Mouse (Mus musculus): Measurements from ENCODE around the gene Cdh6. TPM values are rescaled to one million over a fixed set of nuclear protein-coding genes. Genes with fewer than 3 reads are reported as not detected.

The Cdh6 gene
- total RNA-seq (2021), result 10 to 100 TPM; 31.3 to 36.9 TPM
- long read RNA-seq, experiment 1, full-length matches to known transcripts, result 9 of 17 reads
- long read RNA-seq, experiment 1, partial matches to known transcripts, result 1 of 17 reads
- long read RNA-seq, experiment 1, other reads (novel, unspliced or antisense), result 7 of 17 reads
- long read RNA-seq, experiment 2, full-length matches to known transcripts, result 3 of 16 reads
- long read RNA-seq, experiment 2, partial matches to known transcripts, result 2 of 16 reads
- long read RNA-seq, experiment 2, other reads (novel, unspliced or antisense), result 11 of 16 reads

GRCm38 (mm10) chr15:13173071-13173778 is at the start of gene Cdh6:
TSS of gene Cdh6 (minus strand) at chr15:13173675.
- intact Hi-C loops (cut with DNase I), result loop anchor here (5.0 to 10.0 kb wide), 4 partner anchors 36 to 298 kb away; no protein-coding TSS in a partner anchor
- peak; percentile 68 to 70 for DNase-seq (ENCODE audit: low spot score in 2 of 2)

- DNase-seq (ENCODE audit: low spot score in 2 of 2), result no peak
- intact Hi-C loops (cut with DNase I), result no loop called here
Measured at GRCm38 (mm10) chr15:13219727-13220454, 46.4 kb upstream of the Cdh6 start.

GRCm38 (mm10) chr15:13217800-13218199 is 44.3 kb upstream of the Cdh6 start:
- DNase-seq (ENCODE audit: low spot score in 2 of 2), result no peak
- intact Hi-C loops (cut with DNase I), result no loop called here

GRCm38 (mm10) chr15:13217161-13217560 is 43.7 kb upstream of the Cdh6 start:
- DNase-seq (ENCODE audit: low spot score in 2 of 2), result no peak
- intact Hi-C loops (cut with DNase I), result no loop called here

GRCm38 (mm10) chr15:13212956-13213355 is 39.5 kb upstream of the Cdh6 start:
- intact Hi-C loops (cut with DNase I), result no loop called here
- no peak for DNase-seq (ENCODE audit: low spot score in 2 of 2)

- no peak for DNase-seq (ENCODE audit: low spot score in 2 of 2)
- intact Hi-C loops (cut with DNase I), result no loop called here
Measured at GRCm38 (mm10) chr15:13212027-13212685, 38.7 kb upstream of the Cdh6 start.

GRCm38 (mm10) chr15:13210186-13210585 is 36.7 kb upstream of the Cdh6 start:
- peak in 1 of 2 experiments; percentile 9 for DNase-seq (ENCODE audit: low spot score in 2 of 2)
- intact Hi-C loops (cut with DNase I), result no loop called here

GRCm38 (mm10) chr15:13208716-13209115 is 35.2 kb upstream of the Cdh6 start:
- intact Hi-C loops (cut with DNase I), result no loop called here
- DNase-seq (ENCODE audit: low spot score in 2 of 2), result no peak

- no peak for DNase-seq (ENCODE audit: low spot score in 2 of 2)
- intact Hi-C loops (cut with DNase I), result no loop called here
Measured at GRCm38 (mm10) chr15:13196237-13196636, 22.8 kb upstream of the Cdh6 start.

GRCm38 (mm10) chr15:13194048-13194447 is 20.6 kb upstream of the Cdh6 start:
- no peak for DNase-seq (ENCODE audit: low spot score in 2 of 2)
- intact Hi-C loops (cut with DNase I), result no loop called here

- no peak for DNase-seq (ENCODE audit: low spot score in 2 of 2)
- intact Hi-C loops (cut with DNase I), result no loop called here
Measured at GRCm38 (mm10) chr15:13193076-13193475, 19.6 kb upstream of the Cdh6 start.

GRCm38 (mm10) chr15:13183661-13184060 is 10.2 kb upstream of the Cdh6 start:
- no peak for DNase-seq (ENCODE audit: low spot score in 2 of 2)
- intact Hi-C loops (cut with DNase I), result no loop called here

GRCm38 (mm10) chr15:13181430-13181829 is 8.0 kb upstream of the Cdh6 start:
- no peak for DNase-seq (ENCODE audit: low spot score in 2 of 2)
- intact Hi-C loops (cut with DNase I), result no loop called here

GRCm38 (mm10) chr15:13181014-13181413 is 7.5 kb upstream of the Cdh6 start:
- no peak for DNase-seq (ENCODE audit: low spot score in 2 of 2)
- intact Hi-C loops (cut with DNase I), result no loop called here

GRCm38 (mm10) chr15:13175978-13176377 is 2.5 kb upstream of the Cdh6 start:
- no peak for DNase-seq (ENCODE audit: low spot score in 2 of 2)

GRCm38 (mm10) chr15:13174618-13174980 is 1.1 kb upstream of the Cdh6 start:
- DNase-seq (ENCODE audit: low spot score in 2 of 2), result no peak
- intact Hi-C loops (cut with DNase I), result loop anchor here (5.0 to 10.0 kb wide), 4 partner anchors 37 to 300 kb away; no protein-coding TSS in a partner anchor

More at GRCm38 (mm10) chr15:13175978-13176377, 2.5 kb upstream of the Cdh6 start:
- intact Hi-C loops (cut with DNase I), result loop anchor here (10.0 kb wide), 1 partner anchor 301 kb away; no protein-coding TSS in a partner anchor

GRCm38 (mm10) chr15:13173840-13174617 is 554 bp upstream of the Cdh6 start:
- intact Hi-C loops (cut with DNase I), result loop anchor here (5.0 to 10.0 kb wide), 4 partner anchors 37 to 299 kb away; no protein-coding TSS in a partner anchor
- no peak for DNase-seq (ENCODE audit: low spot score in 2 of 2)

GRCm38 (mm10) chr15:13172365-13173070 is 957 bp downstream of the Cdh6 start:
- DNase-seq (ENCODE audit: low spot score in 2 of 2), result peak; percentile 21 to 35
- intact Hi-C loops (cut with DNase I), result loop anchor here (5.0 to 10.0 kb wide), 4 partner anchors 35 to 298 kb away; no protein-coding TSS in a partner anchor
